Mouse (Mus musculus) Patski (cell line): ENCODE data around the gene Il24. TPM values are rescaled to one million over a fixed set of nuclear protein-coding genes. Genes with fewer than 3 reads are reported as not detected.

Source experiments
- ATAC-seq: fragments of 100-300 bp; one replicate; pipeline ENCODE4 v1.8.0; 2021
- CTCF ChIA-PET: fragments of 350-600 bp; sonication (Branson Sonifier 250); formaldehyde crosslinking; loops from one replicate; lab custom pipeline; 2022; ENCODE audit warnings: inconsistent platforms; lab: Charles Lee
- POLR2A ChIA-PET: fragments of 350-600 bp; sonication (Branson Sonifier 250); formaldehyde crosslinking; loops from one replicate; lab custom pipeline; 2022; ENCODE audit warnings: antibody characterized with exemption, inconsistent platforms; lab: Charles Lee
- DNase-seq: peaks from one replicate; pipeline ENCODE4 v3.0.0-alpha.2; 2011; ENCODE audit warnings: low read depth, low spot score
- H3K27me3 ChIP-seq: fragments of 371-371 bp; one replicate; pipeline ENCODE4 v1.5.1; 2021
- CTCF ChIP-seq: fragments of 100-300 bp; IDR thresholded peaks from one replicate; pipeline ENCODE4 v1.5.1; 2021
- in situ Hi-C: fragments of 300-500 bp; cut with MboI; formaldehyde crosslinking; loops from 3 replicates; pipeline ENCODE4 v1.11.1; 2018; ENCODE audit warnings: low pct_unique_long_range_greater_than_20kb, mixed read lengths
- polyA plus RNA-seq: library from polyadenylated mRNA; unstranded; gene quantifications from one replicate; pipeline ENCODE4 v1.2.3, GENCODE M21; 2021

The Il24 gene
- 0.12 TPM for polyA plus RNA-seq

DNA sequence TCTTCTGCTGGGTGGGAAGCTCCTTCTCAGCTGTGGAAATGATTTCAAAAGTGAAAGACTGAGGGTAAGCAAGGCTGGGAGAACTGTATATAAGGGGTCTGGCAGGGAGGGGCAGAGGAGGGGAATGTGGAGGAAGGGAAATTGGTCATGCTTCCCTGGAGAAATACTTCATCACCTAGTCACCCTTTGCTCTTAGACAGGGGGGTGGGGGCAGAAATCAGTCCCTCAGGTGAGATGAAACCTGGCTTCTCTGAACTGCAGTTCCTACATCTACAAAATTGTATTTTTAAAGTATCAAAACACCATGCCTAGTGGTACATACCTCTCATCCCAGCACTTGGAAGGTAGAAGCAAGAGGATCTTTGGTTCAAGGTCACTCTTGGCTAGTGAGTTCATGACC lies at the start of gene Il24:
Gene Il24, minus strand, starts transcription at position 101 of the 400 bp plus-strand sequence.
- in situ Hi-C loops = loop anchor here (5.0 kb wide), 1 partner anchor 75 kb away; no protein-coding TSS in a partner anchor
- no peak for TF ChIP-seq CTCF
- ChIA-PET POLR2A (interaction anchor here (0.6 kb wide), 1 partner anchor 378 kb away, joined by 3 read pairs; no protein-coding TSS in a partner anchor), CTCF (interaction anchor here (1.3 kb wide), 1 partner anchor 12 kb away, joined by 3 read pairs; no protein-coding TSS in a partner anchor)
- no peak for ATAC-seq
- DNase-seq = no peak
- H3K27me3 ChIP-seq = no peaks in the 10 kb centered on the region

- TF ChIP-seq CTCF = no peak
These were observed 49.1 kb upstream of the Il24 start for GRCm38 (mm10) chr1:130936351-130936750.

GRCm38 (mm10) chr1:130926484-130926883 lies 39.2 kb upstream of the Il24 start:
- ATAC-seq (no peak), DNase-seq (no peak)
- POLR2A ChIA-PET = no interaction called here
- TF ChIP-seq CTCF = peak; percentile 39
- in situ Hi-C loops = no loop called here
- CTCF ChIA-PET = no interaction called here
- peaks cover 12% of the 10 kb centered on the region for H3K27me3 ChIP-seq

More at GRCm38 (mm10) chr1:130936351-130936750, 49.1 kb upstream of the Il24 start:
- ChIA-PET POLR2A (no interaction called here), CTCF (no interaction called here)
- DNase-seq (no peak), ATAC-seq (no peak)
- in situ Hi-C loops = no loop called here
- no peaks in the 10 kb centered on the region for H3K27me3 ChIP-seq

DNA sequence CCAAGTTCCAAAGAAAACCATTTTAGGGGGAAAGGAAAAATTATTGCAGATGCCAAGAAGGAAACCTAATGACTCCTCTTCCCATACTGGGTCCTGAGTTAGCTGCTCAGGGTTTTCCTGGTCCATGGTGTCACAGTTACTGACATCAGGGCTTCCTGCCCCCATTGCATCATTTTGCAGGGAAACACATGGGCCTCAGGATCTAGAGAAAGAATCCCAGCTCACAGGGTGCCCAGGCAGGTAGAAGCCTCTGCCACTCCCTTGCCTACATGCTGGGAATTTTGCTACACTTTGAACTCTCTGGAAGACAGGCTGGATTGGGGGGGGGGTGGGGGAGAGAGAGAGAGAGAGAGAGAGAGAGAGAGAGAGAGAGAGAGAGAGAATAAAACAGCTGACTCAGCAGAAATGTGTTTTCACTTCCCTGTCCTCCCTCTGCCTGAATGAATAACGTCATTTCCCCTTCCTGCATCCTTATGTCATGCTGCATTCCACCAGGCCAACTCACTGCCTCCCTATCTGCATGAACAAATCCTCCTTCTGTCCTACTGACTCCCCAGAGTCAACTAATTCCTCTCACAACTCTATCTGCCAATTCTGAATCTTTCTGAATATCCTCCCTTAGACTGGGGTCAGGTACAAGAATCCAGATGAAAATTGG lies 31.2 kb upstream of the Il24 start:
- peak; percentile 15 for DNase-seq
- TF ChIP-seq CTCF = no peak
- ChIA-PET POLR2A (no interaction called here), CTCF (interaction anchor here (0.7 to 1.0 kb wide), 2 partner anchors 61 to 120 kb away, joined by 3 to 4 read pairs; no protein-coding TSS in a partner anchor)
- ATAC-seq = peak; percentile 80
- in situ Hi-C loops = no loop called here
- H3K27me3 ChIP-seq = no peaks in the 10 kb centered on the region

DNA sequence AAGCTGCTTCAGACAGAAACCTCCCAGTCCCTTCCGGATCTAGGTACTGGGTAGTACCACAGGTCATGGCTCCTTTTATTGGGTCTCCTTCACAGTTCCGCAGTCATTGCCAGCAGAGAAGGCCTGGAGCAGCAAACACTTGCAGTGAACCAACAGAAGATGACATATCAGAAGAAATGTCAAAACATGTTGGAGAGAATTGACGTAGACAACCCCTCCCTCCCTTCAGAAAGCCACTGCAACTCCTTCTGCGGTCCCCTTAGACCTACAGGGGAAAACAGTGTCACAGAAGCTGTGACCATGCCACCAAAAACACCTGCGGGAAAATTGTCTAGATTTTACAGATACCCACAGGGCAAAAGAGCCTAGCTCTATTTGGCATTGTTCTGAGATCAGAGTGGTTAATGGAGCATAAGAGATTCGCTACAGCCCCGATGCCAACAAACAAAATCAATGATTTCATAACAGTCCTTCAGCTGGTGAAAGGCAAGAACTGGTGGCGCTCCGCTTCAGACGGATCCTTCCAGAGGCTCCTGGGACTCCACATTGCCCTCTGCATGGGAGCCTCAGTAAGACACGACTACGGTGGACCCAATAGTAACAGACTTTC lies 24.3 kb upstream of the Il24 start, which contains the start of gene Il20:
Gene Il20, minus strand, starts transcription at position 51 of the 610 bp plus-strand sequence.
- CTCF ChIA-PET = interaction anchor here (0.9 kb wide), 1 partner anchor 30 kb away, joined by 3 read pairs; no protein-coding TSS in a partner anchor
- no peak for DNase-seq
- in situ Hi-C loops = no loop called here
- POLR2A ChIA-PET = no interaction called here
- H3K27me3 ChIP-seq = no peaks in the 10 kb centered on the region
- ATAC-seq = no peak
- TF ChIP-seq CTCF = no peak

DNA sequence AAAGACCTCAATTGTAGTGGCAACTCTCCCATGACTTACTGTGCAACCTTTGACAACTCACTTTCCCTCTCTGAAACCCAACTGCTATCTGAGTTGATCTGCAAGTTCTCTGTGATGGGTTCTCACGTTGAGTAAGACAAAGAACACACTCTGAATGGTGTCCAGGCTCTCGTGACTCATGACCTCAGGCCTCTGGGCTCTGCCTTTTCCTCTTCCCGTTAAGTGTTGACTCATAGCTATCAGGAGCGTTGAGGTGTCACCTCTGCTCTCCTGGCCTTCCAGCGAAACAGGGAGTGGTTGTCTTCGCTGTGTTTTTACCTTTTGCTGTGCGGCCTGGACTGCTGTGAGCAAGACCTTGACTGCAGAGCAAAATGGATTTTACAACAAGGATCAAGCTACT lies 15.3 kb upstream of the Il24 start:
- TF ChIP-seq CTCF = no peak
- in situ Hi-C loops = no loop called here
- H3K27me3 ChIP-seq = no peaks in the 10 kb centered on the region
- ATAC-seq (no peak), DNase-seq (no peak)
- POLR2A ChIA-PET = no interaction called here
- CTCF ChIA-PET = interaction anchor here (1.2 kb wide), 1 partner anchor 10 kb away, joined by 3 read pairs; no protein-coding TSS in a partner anchor

DNA sequence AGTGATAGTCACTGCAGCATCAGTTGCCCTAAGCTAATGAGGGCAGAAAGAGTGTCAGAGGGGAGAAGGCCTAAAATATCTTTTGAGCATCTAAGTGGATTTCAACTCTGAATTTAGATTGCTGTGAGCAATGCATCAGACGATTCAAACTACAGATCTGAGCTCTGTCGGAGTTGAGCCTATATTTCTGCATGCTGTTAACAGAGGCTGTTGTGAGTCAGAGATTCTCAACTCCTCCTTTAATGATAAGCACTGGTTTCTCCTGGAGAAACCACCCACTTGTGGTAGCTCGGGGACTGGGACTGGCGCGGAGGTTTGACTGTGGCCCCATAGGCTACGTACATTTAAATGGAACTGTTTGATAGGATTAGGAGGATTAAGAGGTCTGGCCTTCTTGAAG lies 7.2 kb upstream of the Il24 start:
- in situ Hi-C loops = no loop called here
- no peak for TF ChIP-seq CTCF
- DNase-seq (no peak), ATAC-seq (no peak)
- POLR2A ChIA-PET = no interaction called here
- CTCF ChIA-PET = interaction anchor here (1.2 kb wide), 1 partner anchor 23 kb away, joined by 3 read pairs; no protein-coding TSS in a partner anchor
- no peaks in the 10 kb centered on the region for H3K27me3 ChIP-seq

DNA sequence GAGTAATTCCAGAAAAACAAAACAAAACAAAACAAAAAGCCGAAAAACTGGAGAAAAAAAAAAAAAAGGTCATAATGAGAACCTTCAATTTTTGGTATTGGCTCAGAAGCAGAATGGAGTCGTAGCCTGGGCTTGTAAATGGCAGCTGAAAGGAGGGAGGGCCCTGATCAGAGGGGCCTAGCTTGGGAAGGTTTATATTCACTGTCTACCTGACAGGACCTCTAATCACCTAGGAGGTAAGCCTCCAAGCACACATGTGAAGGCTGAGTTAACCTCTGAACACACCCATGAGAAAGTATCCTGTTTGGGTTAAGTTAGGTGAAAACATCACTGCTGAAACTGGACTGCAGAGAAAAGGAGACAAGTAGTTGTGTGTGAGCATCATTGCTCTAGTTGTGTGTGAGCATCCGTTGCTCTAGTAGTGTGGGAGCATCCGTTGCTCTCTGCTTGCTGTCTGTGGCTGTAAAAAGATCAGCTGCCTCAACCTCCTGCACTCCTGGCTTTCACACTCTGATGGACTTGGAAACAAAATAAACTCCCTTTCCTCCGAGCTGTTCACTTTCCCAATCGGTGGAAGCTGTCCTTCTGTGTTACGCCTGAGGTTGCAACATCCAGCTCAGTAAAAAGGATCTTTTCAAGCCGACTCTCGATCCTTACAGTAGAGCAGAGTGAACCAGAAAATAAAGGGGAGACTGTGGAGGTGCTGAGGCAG lies 6.2 kb upstream of the Il24 start:
- in situ Hi-C loops = no loop called here
- CTCF ChIA-PET = interaction anchor here (0.8 kb wide), 1 partner anchor 10 kb away, joined by 3 read pairs; no protein-coding TSS in a partner anchor
- DNase-seq = no peak
- no peak for TF ChIP-seq CTCF
- no peaks in the 10 kb centered on the region for H3K27me3 ChIP-seq
- POLR2A ChIA-PET = no interaction called here
- ATAC-seq = no peak

DNA sequence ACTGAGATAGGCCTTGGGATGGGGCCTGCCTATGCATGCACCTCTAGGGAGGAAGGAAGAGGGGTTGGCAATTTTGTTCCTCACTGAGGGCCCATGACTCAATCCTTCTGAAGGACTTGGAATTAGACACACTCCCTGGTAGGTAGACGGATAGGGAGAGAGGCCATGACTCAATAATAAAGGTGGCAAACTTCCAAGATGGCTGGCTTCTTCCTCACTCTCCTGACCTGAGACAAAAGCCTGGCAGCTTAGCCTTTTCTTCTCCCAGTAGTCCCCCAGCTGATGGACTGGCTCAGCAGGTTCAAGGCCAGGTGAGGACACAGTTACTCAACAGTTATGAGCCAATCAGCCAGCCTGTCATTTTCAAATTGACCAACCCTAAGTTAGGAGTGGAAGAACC lies 5.2 kb upstream of the Il24 start:
- ChIA-PET POLR2A (interaction anchor here (0.9 kb wide), 1 partner anchor 11 kb away, joined by 3 read pairs; no protein-coding TSS in a partner anchor), CTCF (interaction anchor here (0.8 kb wide), 1 partner anchor 11 kb away, joined by 3 read pairs; no protein-coding TSS in a partner anchor)
- no peak for TF ChIP-seq CTCF
- ATAC-seq (no peak), DNase-seq (no peak)
- in situ Hi-C loops = no loop called here
- no peaks in the 10 kb centered on the region for H3K27me3 ChIP-seq

- no peak for TF ChIP-seq CTCF
- in situ Hi-C loops = loop anchor here (5.0 kb wide), 1 partner anchor 389 kb away; no protein-coding TSS in a partner anchor
- ChIA-PET POLR2A (no interaction called here), CTCF (no interaction called here)
- DNase-seq (no peak), ATAC-seq (no peak)
- no peaks in the 10 kb centered on the region for H3K27me3 ChIP-seq
These were observed 4.1 kb downstream of the Il24 start for GRCm38 (mm10) chr1:130883146-130883545.
